Mouse (Mus musculus) thymus, postnatal 4 days (tissue): Measurements from ENCODE around the gene Rcn3.
A peak's percentile ranks its signal among the peaks of the same experiment; 100 is the strongest.
"Not testable (repeated sequence)": the region's sequence is repeated elsewhere in the genome, so short reads cannot be mapped to it uniquely, and the experiment has no call there.

Experiments
- DNase-seq: peaks from one replicate; pipeline ENCODE4 v3.0.0; 2021

Rcn3 gene

DNA sequence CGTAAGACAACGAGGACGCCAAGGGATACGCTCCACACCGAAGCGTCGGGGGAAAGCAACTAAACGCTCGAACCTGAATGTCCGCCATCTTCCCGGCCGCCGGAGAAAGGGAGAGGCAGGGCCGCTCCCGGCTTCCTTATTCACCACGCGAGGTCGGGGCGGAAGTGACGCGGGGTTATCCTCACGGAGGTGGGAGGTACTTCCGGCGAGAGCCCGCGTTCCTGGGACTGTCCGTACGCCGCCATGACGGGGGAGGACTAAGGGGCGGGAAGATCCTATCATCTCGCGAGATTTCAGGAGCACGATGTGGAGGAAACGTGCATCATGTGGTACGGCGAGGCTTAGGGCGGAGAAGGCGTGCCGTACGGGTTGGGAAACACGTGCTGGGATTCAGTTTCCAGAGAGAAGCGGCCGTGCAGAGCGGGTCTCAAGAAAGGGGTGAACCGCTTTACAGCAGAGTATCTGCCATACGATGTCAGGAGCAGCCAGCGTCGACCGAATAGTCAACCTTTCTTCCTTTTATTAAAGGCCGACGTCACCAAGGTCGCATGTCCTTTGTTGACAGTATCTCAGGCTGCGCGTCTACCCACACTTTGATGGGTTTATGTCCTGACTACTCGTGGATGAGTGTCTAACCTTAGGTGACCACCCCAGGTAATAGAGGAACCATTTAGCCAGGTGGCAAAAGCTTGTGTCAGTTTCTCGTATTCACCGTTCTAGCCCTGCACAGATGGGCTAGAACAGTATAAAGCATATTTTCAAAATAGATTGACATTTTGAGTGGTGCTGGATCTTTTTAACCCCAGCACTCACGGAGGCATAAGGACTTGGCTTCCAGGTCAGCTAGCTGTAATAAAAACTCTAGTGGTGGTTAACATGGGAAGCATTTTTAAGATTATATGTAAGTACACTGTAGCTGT, 32.5 kb upstream of the Rcn3 start, which contains the start of gene Rps11:
Gene Rps11 (minus strand): TSS at position 216 of the 920 bp plus-strand sequence.
- DNase-seq: peak; percentile 97

DNA sequence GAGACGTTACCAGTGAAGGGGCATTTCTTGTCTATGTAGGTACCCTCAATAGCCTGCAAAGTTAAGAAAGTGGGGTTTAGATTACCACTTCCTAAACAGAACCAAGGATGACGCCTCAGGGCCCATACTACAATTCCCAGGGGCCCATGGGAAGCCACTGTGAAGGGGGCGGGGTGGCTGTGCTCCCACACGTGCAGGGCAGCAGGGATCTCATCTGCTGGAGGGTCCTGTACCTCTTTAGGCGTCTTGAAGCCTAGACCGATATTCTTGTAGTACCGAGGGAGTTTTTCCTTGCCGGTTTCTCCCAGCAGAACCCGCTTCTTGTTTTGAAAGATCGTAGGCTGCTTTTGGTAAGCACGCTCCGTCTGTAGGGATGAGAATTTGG, 31.2 kb upstream of the Rcn3 start:
- DNase-seq: peak; percentile 72

- DNase-seq: no peak
Observed at GRCm38 (mm10) chr7:45122561-45123185, 30.7 kb upstream of the Rcn3 start.

DNA sequence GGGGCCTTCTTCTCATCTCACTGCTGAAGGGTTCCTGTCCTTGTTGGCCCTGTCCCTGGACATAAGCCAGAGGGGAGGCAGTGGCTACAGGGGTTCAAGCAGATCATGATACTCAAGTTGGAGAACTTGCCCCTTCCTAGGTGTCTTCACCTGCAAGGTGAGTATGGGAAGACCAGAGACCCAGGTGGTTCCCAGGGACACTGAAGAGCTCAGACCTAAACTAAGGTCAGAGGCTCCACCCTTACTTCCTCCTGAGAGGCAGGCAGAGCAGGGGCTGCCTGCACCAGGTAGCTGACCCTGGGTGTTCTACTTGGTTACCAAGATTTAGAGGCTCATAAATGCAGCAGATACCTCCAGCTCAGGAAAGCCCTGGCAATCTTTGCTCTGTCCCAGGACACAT, 29.9 kb upstream of the Rcn3 start:
- DNase-seq: no peak

GRCm38 (mm10) chr7:45121404-45121803, 29.4 kb upstream of the Rcn3 start:
- DNase-seq: peak; percentile 83

- DNase-seq: peak; percentile 24
Observed at GRCm38 (mm10) chr7:45119780-45120709, 28.0 kb upstream of the Rcn3 start.

- no peak for DNase-seq
Observed at GRCm38 (mm10) chr7:45118336-45118735, 26.3 kb upstream of the Rcn3 start.

DNA sequence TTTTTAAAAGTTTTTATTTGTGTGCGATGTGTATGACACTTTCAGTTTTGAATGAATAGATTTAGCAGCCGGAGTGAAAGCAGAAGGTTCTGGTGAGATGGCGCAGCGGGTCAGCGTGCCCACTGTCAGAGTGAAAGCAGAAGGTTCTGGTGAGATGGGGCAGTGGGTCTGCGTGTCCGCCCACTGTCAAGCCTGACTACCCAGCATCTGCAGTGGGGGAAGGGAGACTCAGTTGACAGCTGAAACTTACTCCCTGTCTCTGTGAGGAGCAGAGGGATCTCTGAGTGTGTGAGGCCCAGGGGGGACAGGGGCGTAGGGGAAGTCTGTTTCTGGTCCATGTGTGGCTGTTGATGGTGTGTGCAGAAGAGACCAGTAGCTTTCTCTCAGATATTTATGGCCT, 25.5 kb upstream of the Rcn3 start:
- DNase-seq: no peak

GRCm38 (mm10) chr7:45113476-45113875, 21.5 kb upstream of the Rcn3 start:
- no peak for DNase-seq

GRCm38 (mm10) chr7:45112529-45112928, 20.5 kb upstream of the Rcn3 start:
- no peak for DNase-seq

GRCm38 (mm10) chr7:45111940-45112339, 19.9 kb upstream of the Rcn3 start:
- DNase-seq: no peak

DNA sequence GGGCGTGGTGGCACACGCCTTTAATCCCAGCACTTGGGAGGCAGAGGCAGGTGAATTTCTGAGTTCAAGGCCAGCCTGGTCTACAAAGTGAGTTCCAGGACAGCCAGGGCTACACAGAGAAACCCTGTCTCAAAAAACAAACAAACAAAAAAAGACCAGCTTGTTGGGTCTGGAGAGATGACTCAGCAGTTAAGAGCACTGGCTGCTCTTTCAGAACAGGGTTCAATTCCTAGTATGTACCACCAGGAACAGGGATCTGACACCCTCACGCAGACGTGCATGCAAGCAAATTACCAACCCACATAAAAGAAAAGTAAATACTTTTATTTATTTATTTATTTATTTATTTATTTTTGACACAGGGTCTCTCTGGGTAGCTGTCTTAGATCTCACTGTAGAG, 18.1 kb upstream of the Rcn3 start:
- DNase-seq: not testable (repeated sequence)

DNA sequence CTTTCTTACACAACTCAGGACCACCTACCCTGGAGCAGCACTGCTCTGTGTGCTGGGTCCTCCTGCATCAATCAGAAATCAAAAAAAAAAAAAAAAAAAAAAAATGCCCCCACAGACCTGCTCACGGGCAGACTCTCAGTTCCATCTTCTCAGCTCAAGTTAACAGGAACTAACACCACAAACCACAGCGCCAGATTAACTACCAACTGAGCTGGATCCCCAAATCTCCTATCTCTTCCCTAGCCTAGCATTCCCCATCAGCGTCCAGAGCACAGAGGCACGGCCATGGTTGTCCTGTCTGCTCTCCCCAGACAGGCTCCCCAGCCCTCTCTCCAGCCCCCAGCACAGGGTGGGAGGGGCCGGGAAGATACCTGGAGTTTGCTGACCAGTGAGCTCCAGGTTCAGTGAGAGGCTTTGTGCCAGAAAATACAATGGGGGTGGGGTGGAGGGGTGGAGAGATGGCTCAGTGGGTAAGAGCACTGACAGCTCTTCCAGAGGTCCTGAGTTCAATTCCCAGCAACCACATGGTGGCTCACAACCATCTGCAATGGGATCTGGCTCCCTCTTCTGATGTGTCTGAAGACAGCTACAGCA, 15.1 kb upstream of the Rcn3 start:
- no peak for DNase-seq

GRCm38 (mm10) chr7:45106441-45106840, 14.4 kb upstream of the Rcn3 start:
- no peak for DNase-seq

DNA sequence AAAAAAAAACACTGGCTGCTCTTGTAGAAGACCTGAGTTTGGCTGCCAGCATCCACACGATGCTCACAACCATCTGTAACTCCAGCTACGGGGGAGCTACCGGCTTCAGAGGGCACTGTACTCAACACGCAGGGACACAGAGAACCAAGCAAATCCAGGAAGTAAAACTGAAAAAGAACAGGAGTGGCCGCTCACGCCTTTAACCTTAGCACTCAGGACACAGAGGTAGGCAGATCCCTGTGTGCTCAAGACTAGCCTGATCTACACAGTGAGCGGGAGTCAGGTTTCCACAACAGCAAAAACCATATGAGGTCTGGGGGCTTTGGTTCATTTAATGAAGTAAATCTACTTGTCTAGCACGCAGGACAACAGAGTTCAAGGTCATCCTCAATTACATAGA, 13.5 kb upstream of the Rcn3 start:
- no peak for DNase-seq

GRCm38 (mm10) chr7:45104941-45105340, 12.9 kb upstream of the Rcn3 start:
- DNase-seq: no peak

- DNase-seq: no peak
Observed at GRCm38 (mm10) chr7:45103652-45104180, 11.7 kb upstream of the Rcn3 start, which contains the start of gene Fcgrt. Fcgrt (minus strand) TSS chr7:45103851.

DNA sequence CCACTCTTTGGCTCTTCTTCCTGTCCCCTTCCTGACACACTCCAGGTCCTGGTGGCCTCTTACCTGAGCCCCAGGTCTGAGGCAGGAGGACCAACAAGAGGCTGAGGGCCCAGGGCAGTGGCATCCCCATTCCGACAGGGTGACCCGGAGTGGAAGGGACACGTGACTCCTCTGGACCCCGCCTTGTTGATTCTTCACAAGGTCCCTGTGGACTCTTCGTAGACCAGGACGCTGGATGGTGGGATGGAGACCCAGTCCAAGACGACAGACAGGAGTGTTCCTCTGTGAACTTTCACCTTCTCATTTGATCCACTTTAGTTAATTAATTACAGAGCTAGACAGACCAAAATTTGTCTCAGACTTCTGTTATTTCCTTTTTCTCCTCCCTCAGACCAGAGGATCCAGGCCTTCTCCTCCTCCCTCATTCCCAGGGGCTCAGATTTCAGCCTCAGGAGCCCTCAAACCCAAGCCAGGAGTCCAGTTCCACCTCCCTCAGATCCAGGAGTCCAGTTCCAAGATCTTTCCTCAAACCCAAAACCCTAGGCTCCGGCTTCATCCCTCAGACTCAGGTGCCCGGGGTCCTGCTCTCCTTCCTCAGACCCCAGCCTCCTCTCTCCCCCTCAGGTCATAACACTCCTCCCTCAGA, 11.0 kb upstream of the Rcn3 start:
- DNase-seq: no peak

GRCm38 (mm10) chr7:45102441-45102840, 10.4 kb upstream of the Rcn3 start:
- DNase-seq: no peak

GRCm38 (mm10) chr7:45100046-45100445, 8.0 kb upstream of the Rcn3 start:
- DNase-seq: no peak

GRCm38 (mm10) chr7:45098541-45099240, 6.7 kb upstream of the Rcn3 start:
- peak; percentile 55 for DNase-seq
